Mouse (Mus musculus) cerebellum, adult (tissue): ENCODE measurements at regions not wholly inside any gene's neighbourhood (a gene's known extent, or its start where the extent isn't known, plus 50 kb on each side); places are given as distances from the start of the nearest gene placed in this dataset.

Experiments used
- ATAC-seq: cut with Nextera tagmentation; 2 replicates; pipeline ENCODE4 v1.9.2; 2017; ENCODE audit warnings: mild to moderate bottlenecking, moderate library complexity, mixed read lengths; ENCODE audit not compliant: insufficient number of reproducible peaks, low FRiP score, low TSS enrichment

DNA sequence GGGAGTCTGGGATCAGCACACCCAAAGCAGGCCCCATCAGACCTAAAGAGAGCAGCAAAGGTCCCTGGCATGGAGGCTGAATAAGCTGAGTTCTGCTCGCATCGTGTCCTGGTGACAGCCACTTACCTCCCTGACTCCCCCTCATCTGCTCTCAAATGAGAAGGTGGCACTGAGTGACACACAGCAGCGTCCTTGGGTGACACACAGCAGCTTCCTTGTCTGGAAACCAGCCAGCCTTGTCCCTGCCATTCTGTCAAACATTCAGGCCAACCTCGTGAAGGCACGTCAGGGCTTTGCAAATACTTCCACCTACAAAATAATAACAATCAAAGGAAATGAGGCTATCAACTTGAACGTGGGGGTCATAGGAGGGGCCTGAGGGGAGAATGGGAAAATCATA is 183.7 kb upstream of the Dnajc19 start:
- ATAC-seq: no peak

DNA sequence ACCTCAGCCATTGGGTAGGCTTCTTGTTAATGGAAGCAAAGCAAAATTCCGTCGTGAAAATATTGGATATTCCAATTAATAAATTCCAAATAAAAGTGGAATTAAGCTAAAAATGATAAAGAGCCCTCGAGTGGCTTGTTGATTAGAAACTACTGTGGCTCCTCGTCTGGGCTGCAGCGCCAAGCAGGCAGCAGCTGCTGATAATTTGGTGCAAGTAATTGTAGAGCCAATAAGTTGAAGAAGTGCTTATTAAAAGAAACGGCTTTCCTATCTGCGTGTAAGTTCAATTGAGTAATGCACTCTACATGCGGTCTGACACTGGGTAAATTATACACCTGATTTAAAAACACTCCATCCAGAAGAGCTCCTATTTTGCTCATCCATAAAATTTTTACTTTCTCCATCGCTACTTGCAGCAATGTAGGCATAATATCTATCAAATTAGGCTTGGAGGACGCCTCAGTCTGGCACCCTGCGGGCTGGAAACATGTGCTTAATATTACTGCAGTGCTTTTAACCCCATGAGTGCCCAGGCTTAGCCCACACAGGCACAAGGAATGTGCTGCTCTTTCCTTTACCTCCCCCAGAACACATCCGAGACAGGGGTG is 171.7 kb upstream of the Dnajc19 start:
- no peak for ATAC-seq

- no peak for ATAC-seq
Observed at GRCm38 (mm10) chr3:34242126-34242525, 161.0 kb upstream of the Dnajc19 start.

- ATAC-seq: no peak
Observed at GRCm38 (mm10) chr3:34239978-34240377, 158.9 kb upstream of the Dnajc19 start.

DNA sequence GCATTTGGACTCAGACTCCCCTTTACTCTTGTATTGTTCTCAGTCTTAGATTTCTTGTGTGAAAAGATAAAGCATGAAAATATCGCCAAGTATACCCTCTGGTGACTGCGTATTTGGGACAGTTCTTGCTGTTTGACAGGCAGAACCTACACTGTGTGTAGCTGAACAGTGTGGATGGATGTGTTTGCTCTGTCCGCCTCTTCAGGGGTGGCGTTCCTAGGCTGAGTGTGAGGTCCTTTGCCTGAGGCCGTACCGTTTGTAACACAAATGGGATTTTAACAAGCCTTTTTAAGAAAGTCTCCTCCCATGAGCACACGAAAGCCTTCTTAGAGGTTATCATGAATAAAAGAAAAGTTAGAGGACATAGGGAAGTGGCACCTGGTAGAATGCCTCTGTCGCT is 153.3 kb upstream of the Dnajc19 start:
- ATAC-seq: no peak

DNA sequence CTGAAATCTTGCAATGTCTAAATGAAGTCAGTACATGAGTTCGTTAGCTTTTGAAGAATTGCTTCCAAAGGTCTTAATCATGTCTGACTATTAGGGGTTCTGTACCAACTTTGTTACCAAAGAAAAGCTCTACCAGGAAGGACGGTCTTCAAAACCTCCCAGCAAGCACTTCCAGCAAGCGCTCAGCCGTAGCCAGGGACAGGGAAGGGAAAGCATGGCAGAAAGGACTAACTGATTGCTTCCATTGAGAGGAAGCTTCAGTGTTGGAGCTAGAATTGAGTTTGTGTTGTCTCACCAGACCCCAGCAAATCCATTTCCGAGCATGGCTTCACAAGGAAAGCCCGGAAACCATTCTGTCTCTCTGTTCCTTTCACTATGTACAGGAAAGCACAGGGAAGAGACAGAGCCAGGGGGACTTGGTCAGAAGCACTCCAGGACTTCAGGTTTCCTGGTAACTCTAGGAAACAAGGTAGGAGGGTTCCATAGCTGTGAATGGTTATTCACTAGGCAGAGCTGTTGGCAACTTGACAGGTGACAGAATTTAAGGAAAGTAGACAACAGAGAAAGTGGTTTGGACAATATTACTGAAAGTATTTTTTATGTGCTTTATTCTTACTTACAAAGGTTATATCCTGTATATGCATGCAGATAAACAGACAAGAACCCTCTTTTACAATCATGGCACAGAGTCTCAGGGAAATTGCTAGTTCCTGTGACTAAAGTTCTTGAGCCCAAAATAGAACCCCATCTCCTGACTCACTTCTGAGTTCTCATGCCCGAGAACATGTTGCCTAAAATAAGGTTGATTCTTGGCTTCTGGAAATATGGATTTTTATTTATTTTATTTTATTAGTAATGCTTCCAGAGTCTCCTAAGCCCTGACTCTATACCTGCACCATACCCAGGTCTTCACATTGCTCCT is 151.5 kb upstream of the Dnajc19 start:
- no peak for ATAC-seq

- no peak for ATAC-seq
Observed at GRCm38 (mm10) chr3:34231593-34232328, 150.6 kb upstream of the Dnajc19 start.

GRCm38 (mm10) chr3:34222291-34222690 is 141.2 kb upstream of the Dnajc19 start:
- ATAC-seq: no peak

GRCm38 (mm10) chr3:34219741-34220310 is 138.7 kb upstream of the Dnajc19 start:
- ATAC-seq: no peak

DNA sequence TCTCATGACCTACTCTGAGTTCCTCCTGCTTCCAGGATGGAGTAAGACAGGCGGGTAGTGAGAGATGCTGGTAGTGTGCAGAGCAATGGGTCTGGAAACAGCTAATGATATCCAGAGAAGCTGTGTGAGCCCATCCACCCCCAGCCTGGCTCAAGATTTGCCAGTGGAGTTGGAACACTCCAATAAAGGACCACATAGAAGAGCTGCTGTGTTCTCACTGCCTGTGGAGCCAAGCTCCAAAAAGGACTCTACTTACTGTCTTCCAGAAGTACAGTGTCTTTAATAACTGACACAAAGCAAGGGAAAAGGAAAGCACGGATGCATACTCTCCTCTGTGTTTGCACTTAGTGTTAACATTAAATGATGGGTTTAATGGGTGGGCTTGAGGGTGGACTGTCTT is 138.0 kb upstream of the Dnajc19 start:
- ATAC-seq: no peak

GRCm38 (mm10) chr3:34217911-34218310 is 136.8 kb upstream of the Dnajc19 start:
- no peak for ATAC-seq

DNA sequence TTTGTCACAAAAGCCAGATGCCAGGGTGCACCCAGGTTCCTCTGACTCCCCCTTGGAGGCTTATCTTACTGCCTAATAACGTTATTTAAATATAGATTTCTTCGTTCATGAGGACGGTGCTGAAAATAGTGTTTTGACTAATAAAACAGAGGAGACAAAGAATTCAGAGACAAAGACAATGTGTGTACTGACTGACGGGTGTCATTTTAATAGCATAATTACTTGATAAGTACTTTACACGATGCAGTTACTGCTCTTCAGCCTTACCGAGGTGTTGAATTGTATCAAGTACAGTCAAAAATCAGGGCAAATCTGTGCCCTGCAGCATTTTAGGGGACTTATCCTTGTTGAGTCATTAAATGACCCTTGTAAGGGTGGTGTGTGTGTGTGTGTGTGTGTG is 133.1 kb upstream of the Dnajc19 start:
- ATAC-seq: no peak

DNA sequence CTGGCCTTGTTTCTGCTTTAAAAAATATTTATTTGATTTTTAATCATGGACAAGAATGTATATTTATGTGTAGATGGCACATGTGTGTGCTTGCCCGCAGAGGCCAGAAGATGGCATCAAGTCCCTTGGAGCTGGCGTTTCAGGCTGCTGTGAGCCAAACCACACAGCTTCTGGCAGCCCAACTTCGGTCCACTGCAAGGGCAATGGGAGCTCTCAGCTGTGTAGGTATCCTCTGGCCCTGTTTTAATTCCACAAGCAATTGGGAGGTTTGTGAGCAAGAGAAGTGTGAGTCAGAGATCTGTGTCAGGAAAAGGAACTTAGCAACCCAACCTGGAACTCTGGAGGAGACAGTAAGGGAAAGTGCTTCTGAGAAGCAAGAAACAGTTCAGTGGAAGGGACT is 125.3 kb upstream of the Dnajc19 start:
- ATAC-seq: no peak

GRCm38 (mm10) chr3:34198228-34198627 is 117.1 kb upstream of the Dnajc19 start:
- no peak for ATAC-seq

DNA sequence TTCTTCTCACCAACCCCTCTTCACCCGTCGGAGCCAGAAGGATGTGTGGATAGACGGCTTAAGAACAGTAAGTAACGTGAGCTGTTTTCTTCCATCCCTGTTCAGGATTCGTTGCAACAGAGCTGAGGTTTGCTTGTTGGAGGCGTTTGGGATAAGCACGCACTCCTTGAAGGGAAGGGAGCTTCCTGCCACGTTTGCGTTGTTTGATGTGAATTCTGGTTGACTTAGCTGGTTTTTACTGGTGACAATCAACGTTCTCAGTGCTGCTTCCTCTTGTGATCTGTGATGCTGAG is 116.0 kb upstream of the Dnajc19 start:
- no peak for ATAC-seq

DNA sequence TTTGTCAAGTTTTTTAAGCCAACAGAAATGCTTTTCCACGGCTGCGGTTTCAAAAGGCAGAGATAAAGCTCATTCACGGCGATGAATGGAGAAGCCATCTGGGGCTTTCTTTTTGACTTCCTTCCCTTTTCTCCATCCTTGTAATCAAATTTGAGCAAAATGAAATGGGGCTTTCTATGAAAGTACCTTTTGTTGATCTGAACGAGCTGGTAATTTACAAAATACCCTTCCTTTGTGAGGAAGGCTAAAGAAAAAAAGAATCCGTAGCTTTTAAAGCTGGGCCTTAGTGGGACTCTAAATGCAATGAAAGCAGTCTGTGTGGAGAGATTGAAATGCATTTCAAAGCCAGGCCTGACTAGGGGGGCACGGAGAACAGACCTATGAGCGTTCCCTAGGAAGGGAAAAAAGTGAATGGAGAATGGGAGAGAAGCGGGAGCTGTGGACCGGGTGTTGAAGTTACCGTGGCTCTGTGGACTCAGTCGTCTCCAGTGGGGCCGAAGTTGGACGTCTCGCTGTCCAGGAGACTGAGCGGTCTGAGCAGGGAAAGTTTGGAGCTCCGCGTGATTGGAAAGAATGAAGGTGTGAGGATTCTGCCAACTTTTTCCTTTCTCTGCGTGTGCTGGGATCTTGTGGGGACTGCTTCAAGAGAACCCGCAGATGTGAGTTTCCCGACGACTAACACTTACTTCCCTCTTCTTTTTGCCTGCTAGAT is 115.5 kb upstream of the Dnajc19 start:
- ATAC-seq: no peak

DNA sequence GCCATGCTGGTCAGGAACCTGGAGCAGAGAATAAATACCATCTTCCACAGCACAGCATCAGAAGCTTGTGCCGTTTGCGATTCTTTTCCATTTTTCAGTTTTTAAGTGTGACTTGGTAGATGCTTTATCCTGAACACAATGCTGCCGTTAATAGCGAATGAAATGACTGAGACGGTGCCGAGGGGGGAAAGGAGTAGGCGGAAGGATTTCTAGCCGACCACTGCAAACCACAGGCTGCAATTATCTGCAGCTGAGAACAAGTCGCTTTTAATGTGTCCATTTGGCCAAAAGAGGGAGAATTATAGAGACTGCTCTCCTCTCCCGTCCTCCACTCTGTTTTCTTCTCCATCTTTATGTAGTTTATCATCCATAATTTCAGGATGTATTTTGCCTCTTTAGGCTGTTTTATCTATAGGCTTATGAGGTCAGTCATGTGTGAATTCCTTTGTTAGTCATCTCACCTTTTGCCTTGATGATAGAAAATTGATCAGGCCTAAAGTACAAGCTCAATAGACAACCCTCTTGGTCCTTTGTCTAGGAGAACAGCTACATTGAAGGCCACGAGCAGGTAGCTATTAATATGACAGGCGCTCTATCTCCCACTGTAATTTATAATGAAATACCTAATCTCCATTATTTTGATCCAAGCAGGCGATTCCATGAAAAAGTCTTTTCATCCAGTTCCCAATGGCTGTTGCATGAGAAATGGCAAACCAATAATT is 114.8 kb upstream of the Dnajc19 start:
- no peak for ATAC-seq

DNA sequence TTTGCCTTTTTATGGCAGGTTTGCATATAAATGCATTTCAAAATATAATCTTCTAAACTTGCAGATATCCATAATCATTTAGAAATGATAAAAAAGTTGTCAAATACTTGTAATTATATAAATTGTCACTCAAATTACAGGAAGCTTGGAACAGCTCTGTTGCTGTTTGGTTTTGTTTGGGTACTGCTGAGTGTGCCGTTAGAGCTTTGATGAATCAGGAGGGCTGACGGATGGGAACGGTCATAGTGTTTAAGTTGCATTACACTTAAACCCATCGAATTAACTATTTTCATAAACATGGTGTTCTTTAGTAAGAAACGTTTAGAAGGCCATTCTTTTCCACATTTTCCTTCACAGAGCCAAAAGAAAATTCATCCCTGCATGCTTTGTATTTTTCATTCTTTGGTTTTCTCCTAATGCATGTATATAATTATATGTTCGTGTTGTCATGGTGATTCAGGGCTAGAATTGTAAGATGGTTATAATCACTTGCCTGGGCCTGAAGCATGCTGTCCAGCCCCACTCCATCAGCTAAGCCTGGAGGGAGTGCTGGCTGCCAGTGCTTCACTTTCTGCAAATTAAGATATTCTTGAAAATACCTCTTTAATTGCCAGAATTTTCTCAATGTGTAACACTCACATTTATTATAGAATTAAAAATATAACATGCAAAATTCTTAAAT is 92.4 kb upstream of the Dnajc19 start:
- no peak for ATAC-seq

- no peak for ATAC-seq
Observed at GRCm38 (mm10) chr3:34172899-34173298, 91.8 kb upstream of the Dnajc19 start.
